Mouse (Mus musculus): ENCODE results near the gene B3galt1.

DNA sequence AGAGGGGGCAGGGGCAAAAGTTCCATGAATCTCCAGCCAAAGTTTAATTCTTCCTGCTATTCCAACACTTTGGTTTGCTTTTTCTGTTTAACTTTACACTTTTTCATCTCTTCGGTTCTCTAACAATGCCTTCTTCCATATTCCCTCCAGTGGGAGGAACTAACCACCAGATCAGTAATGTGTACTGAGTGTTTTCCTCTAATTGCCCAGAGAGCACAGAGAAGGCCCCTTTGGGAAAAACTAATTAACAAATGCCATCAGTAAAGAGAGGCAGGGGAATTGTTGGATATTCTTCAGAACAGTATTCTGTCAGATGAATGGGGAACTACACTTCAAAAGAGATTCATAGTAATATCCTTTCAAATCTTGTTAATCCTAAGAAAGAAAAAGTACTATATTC, 338.1 kb downstream of the B3galt1 start:
- TF ChIP-seq CTCF (IDR thresholded peaks at IDR 0.05; ENCODE audit: low read depth, low read length) (no peak), EP300 (IDR thresholded peaks at IDR 0.05; ENCODE audit: insufficient read depth, low read depth, low read length) (no peak)
